Mouse (Mus musculus) kidney, embryonic 15.5 days (tissue): ENCODE data around the gene Ank2. TPM values are rescaled to one million over a fixed set of nuclear protein-coding genes. Genes with fewer than 3 reads are reported as not detected.

Source experiments
- ATAC-seq: fragments of 200-750 bp; cut with Nextera tagmentation; replicated peaks from 2 replicates; pipeline ENCODE4 v1.8.0; 2017; ENCODE audit warnings: moderate TSS enrichment; ENCODE audit not compliant: low FRiP score
- H3K27ac ChIP-seq: fragments of 300-500 bp; sonication (generic); 2 replicates; pipeline ENCODE4 v1.5.1; 2015; ENCODE audit warnings: mild to moderate bottlenecking, inconsistent platforms
- H3K27me3 ChIP-seq: fragments of 300-500 bp; sonication (generic); 2 replicates; pipeline ENCODE4 v1.6.1; 2015; ENCODE audit warnings: inconsistent platforms
- H3K36me3 ChIP-seq: fragments of 300-500 bp; sonication (generic); 2 replicates; pipeline ENCODE4 v1.6.1; 2015; ENCODE audit warnings: inconsistent platforms
- H3K4me1 ChIP-seq: fragments of 300-500 bp; sonication (generic); 2 replicates; pipeline ENCODE4 v1.6.1; 2015; ENCODE audit warnings: inconsistent platforms
- H3K4me2 ChIP-seq: fragments of 300-500 bp; sonication (generic); 2 replicates; pipeline ENCODE4 v1.6.1; 2015; ENCODE audit warnings: moderate library complexity, mild to moderate bottlenecking, inconsistent platforms
- H3K4me3 ChIP-seq: fragments of 300-500 bp; sonication (generic); replicated peaks from 2 replicates; pipeline ENCODE4 v1.5.1; 2015; ENCODE audit warnings: mild to moderate bottlenecking, inconsistent platforms
- H3K9ac ChIP-seq: fragments of 300-500 bp; sonication (generic); 2 replicates; pipeline ENCODE4 v1.6.1; 2015; ENCODE audit warnings: mild to moderate bottlenecking, inconsistent platforms
- H3K9me3 ChIP-seq: fragments of 300-500 bp; sonication (generic); replicated peaks from 2 replicates; pipeline ENCODE4 v1.6.1; 2016; ENCODE audit warnings: inconsistent platforms
- WGBS: fragments of 180-500 bp; shearing (Covaris S2); methylation state at CpG from one replicate; pipeline ENCODE4 v1.1.7; 2015; ENCODE audit warnings: mixed read lengths; 5-methylcytosine and 5-hydroxymethylcytosine counted together
- polyA plus RNA-seq: library from polyadenylated mRNA; unstranded; fragments of >200 nt; fragmentation: Nextera tagmentation; extraction: Ambion mirVana; gene quantifications from 2 replicates; pipeline ENCODE4 v1.2.1, GENCODE M21; 2015

Gene Ank2
- polyA plus RNA-seq, 1 experiment from 2014 or later, result 12.2 TPM

GRCm38 (mm10) chr3:127108481-127108880, 390.7 kb downstream of the Ank2 start:
- H3K4me3 ChIP-seq, result no peak overlapping the region

GRCm38 (mm10) chr3:127107281-127107680, 391.9 kb downstream of the Ank2 start:
- Histone ChIP-seq H3K4me2 (no peak overlapping the region), H3K9me3 (no peaks in the 10 kb centered on the region), H3K4me1 (no peaks in the 10 kb centered on the region), H3K9ac (no peak overlapping the region), H3K27ac (no peak overlapping the region), H3K27me3 (no peaks in the 10 kb centered on the region), H3K36me3 (no peaks in the 10 kb centered on the region), H3K4me3 (no peak overlapping the region)
- ATAC-seq, result no peak
- 53% methylated on average over 5 of the region's 5 CpGs for WGBS

More at GRCm38 (mm10) chr3:127108481-127108880, 390.7 kb downstream of the Ank2 start:
- Histone ChIP-seq H3K4me1 (no peaks in the 10 kb centered on the region), H3K27ac (no peak overlapping the region), H3K9me3 (no peaks in the 10 kb centered on the region), H3K36me3 (no peaks in the 10 kb centered on the region), H3K4me2 (no peak overlapping the region), H3K9ac (no peak overlapping the region), H3K27me3 (no peaks in the 10 kb centered on the region)
- 76% methylated on average over 2 of the region's 2 CpGs for WGBS
- ATAC-seq, result no peak

DNA sequence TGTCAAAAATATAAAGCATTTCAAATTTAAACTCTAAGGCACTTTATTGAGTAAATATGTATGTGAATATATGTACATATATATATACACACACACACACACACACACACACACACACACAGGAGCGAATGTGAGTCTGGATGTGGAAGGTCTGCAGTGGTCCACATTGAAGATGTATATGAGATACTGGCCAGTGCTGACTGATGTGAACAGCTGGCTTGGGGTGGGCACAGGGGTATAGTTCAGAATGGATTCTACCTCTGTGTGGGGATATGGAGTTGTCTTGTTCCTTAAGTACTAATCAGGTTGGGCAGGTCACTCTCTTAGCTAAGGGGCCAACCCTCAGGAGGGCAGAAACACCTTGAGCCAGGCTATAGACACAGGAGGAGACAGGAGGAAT, 397.8 kb downstream of the Ank2 start:
- no peak for ATAC-seq
- WGBS, result 90% methylated on average over 1 of the region's 1 CpGs
- Histone ChIP-seq H3K4me3 (no peak overlapping the region), H3K36me3 (no peaks in the 10 kb centered on the region), H3K4me2 (no peak overlapping the region), H3K4me1 (no peaks in the 10 kb centered on the region), H3K9ac (no peak overlapping the region), H3K9me3 (no peaks in the 10 kb centered on the region), H3K27ac (no peak overlapping the region), H3K27me3 (no peaks in the 10 kb centered on the region)

DNA sequence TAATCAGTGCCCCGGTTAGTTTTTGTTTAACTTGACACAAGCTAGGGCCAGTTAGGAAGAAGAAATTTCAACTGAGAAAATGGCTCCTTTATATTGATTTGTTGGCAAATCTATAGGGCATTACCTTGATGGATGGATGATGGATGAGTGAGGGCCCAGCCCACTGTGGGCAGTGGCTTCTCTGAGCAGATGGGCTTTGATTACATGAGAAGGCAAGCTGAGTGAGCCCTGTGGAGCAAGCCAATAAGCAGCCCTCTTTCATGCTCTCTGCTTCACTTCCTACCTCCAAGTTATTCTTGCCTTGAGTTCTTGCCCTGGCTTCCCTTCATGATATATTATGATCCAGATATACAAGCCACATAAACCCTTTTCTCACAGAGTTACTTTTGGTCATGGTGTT, 401.4 kb downstream of the Ank2 start:
- H3K4me2 ChIP-seq, result no peak overlapping the region
- no peaks in the 10 kb centered on the region for H3K9me3 ChIP-seq
- no peak overlapping the region for H3K9ac ChIP-seq
- H3K27ac ChIP-seq, result no peak overlapping the region
- ATAC-seq, result no peak
- WGBS, result 87% methylated on average over 1 of the region's 1 CpGs
- no peaks in the 10 kb centered on the region for H3K4me1 ChIP-seq
- no peaks in the 10 kb centered on the region for H3K36me3 ChIP-seq
- no peaks in the 10 kb centered on the region for H3K27me3 ChIP-seq
- no peak overlapping the region for H3K4me3 ChIP-seq

DNA sequence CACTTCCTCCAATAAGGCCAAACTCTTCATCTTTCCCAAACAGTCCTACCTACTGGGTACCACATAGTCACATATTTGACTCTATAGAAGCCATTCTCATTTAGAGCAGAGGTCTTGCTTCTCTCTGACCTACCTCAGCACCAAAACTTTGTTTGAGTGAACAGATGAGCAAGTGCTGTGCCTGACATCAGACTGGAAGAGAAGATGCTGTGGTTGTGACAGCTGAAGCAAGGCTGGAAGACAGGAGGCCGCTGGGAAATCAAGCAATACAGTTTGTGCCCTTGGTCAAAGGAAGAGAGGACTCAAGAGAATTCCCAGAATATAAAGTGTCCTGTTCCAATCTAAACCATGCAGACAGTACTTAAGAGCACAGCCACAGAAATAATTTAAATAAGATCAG, 402.0 kb downstream of the Ank2 start:
- H3K4me1 ChIP-seq, result no peaks in the 10 kb centered on the region
- no peak overlapping the region for H3K27ac ChIP-seq
- H3K27me3 ChIP-seq, result no peaks in the 10 kb centered on the region
- WGBS, result 77% methylated on average over 1 of the region's 1 CpGs
- H3K9me3 ChIP-seq, result no peaks in the 10 kb centered on the region
- H3K4me3 ChIP-seq, result no peak overlapping the region
- no peaks in the 10 kb centered on the region for H3K36me3 ChIP-seq
- no peak for ATAC-seq
- no peak overlapping the region for H3K4me2 ChIP-seq
- no peak overlapping the region for H3K9ac ChIP-seq

DNA sequence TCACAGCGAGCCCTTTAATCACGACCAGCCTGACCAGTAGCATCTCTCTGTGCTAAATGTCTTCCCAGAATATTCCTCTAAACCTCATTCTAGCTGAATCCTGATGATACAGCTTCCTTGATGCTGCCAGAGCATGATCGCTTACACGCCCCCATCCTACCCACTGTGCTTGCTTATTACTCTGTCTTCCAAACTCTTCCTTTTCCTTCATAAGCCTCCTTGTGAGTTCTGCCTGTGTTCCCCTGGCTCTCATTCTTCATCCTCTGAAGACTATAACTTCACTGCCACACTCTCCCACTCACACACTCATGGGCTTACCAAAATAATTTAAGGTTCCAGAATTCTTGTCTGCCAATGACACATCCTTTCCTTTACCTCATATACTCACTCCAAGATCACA, 405.5 kb downstream of the Ank2 start:
- H3K9me3 ChIP-seq, result no peaks in the 10 kb centered on the region
- H3K4me2 ChIP-seq, result no peak overlapping the region
- H3K27ac ChIP-seq, result no peak overlapping the region
- 92% methylated on average over 4 of the region's 4 CpGs for WGBS
- ATAC-seq, result no peak
- H3K9ac ChIP-seq, result no peak overlapping the region
- no peaks in the 10 kb centered on the region for H3K4me1 ChIP-seq
- no peaks in the 10 kb centered on the region for H3K36me3 ChIP-seq
- H3K4me3 ChIP-seq, result no peak overlapping the region
- H3K27me3 ChIP-seq, result no peaks in the 10 kb centered on the region

GRCm38 (mm10) chr3:127087574-127087973, 411.6 kb downstream of the Ank2 start:
- no peak for ATAC-seq
- H3K4me1 ChIP-seq, result no peaks in the 10 kb centered on the region
- 96% methylated on average over 1 of the region's 1 CpGs for WGBS

GRCm38 (mm10) chr3:127086834-127087506, 412.2 kb downstream of the Ank2 start:
- no peak overlapping the region for H3K4me2 ChIP-seq
- H3K4me3 ChIP-seq, result no peak overlapping the region
- ATAC-seq, result no peak
- WGBS, result 64% methylated on average over 3 of the region's 3 CpGs
- no peaks in the 10 kb centered on the region for H3K9me3 ChIP-seq
- H3K9ac ChIP-seq, result no peak overlapping the region
- no peaks in the 10 kb centered on the region for H3K27me3 ChIP-seq
- H3K4me1 ChIP-seq, result no peaks in the 10 kb centered on the region
- no peaks in the 10 kb centered on the region for H3K36me3 ChIP-seq
- H3K27ac ChIP-seq, result no peak overlapping the region

More at GRCm38 (mm10) chr3:127087574-127087973, 411.6 kb downstream of the Ank2 start:
- no peak overlapping the region for H3K4me3 ChIP-seq
- no peaks in the 10 kb centered on the region for H3K27me3 ChIP-seq
- no peak overlapping the region for H3K27ac ChIP-seq
- H3K9ac ChIP-seq, result no peak overlapping the region
- H3K36me3 ChIP-seq, result no peaks in the 10 kb centered on the region
- H3K4me2 ChIP-seq, result no peak overlapping the region
- H3K9me3 ChIP-seq, result no peaks in the 10 kb centered on the region

DNA sequence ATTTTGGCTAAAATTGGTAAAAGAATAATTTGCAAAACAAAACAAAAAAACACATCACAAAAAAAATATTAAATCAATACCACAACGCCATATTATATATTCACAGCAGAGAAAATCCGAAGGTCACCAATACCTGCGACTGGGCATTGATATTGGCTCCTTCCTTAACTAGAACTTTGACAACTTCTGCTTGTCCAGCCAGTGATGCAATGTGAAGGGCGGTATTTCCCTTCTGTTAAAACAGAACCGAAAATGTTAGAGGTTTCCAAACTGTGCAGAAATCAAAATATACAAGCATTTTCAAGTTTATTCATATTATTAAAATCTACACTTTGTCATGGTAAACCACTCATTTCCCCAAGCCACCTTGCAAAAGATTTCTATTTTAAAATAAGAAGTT, 421.8 kb downstream of the Ank2 start:
- no peaks in the 10 kb centered on the region for H3K4me1 ChIP-seq
- no peaks in the 10 kb centered on the region for H3K9me3 ChIP-seq
- no peak overlapping the region for H3K27ac ChIP-seq
- no peak for ATAC-seq
- no peak overlapping the region for H3K4me2 ChIP-seq
- WGBS, result 94% methylated on average over 5 of the region's 5 CpGs
- no peaks in the 10 kb centered on the region for H3K27me3 ChIP-seq
- H3K4me3 ChIP-seq, result no peak overlapping the region
- no peaks in the 10 kb centered on the region for H3K36me3 ChIP-seq
- no peak overlapping the region for H3K9ac ChIP-seq

DNA sequence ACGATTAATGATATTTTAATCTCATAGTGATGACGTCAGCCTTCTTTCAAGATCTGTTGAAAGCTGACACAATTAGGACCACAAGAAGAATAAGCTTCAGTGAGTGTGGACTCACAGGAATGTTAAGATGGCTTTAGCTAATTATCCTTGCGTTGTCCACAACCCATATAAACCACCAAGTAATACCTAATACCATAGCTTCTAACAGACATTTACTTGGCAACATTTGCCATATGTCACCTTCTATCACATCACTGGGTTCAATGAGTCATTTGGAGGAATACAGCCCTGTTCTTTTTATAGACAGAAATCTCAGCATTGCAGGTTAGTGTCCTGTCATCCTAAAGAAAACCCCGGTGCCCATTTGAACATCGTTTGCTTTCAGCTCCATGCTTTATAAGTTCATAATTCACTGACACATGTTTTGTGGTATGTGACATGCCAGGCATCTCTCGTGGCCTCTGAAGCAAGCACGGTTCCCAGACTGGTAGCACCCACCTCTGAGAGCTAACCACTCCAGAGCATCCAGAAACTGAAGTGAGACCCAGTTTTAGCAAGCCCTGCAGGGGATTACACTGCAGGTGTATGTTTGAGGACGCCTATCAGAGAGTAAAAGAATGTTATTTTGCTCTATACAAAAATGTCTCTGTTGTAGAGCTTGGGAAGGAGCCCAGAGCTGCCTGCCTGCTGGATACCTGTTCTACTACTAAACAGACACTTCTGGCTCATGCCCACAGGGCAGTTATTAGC, 423.4 kb downstream of the Ank2 start:
- WGBS, result 80% methylated on average over 8 of the region's 8 CpGs
- Histone ChIP-seq H3K4me3 (no peak overlapping the region), H3K9me3 (no peaks in the 10 kb centered on the region), H3K36me3 (no peaks in the 10 kb centered on the region), H3K27me3 (no peaks in the 10 kb centered on the region), H3K4me1 (no peaks in the 10 kb centered on the region), H3K9ac (no peak overlapping the region), H3K27ac (no peak overlapping the region), H3K4me2 (no peak overlapping the region)
- ATAC-seq, result no peak

DNA sequence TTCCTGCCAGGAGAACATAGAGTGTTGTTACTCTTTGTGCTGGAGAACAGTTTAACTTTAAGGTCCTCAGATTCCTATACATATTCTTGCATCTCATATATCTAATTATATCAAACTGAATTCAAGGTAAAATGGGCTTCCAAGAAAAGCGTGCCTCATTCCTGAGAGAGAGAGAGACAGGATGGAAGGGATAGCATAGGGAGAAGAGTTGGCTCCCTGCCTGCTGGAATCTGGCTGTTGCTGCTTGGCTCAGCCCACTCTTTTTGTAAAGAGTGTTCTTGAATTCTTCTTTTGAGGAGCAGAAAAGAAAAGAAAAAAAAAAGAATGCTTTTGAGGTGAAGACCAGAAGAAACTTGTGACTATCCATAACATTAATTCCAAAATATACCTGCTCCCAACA, 427.7 kb downstream of the Ank2 start:
- WGBS, result 58% methylated on average over 1 of the region's 1 CpGs
- no peak overlapping the region for H3K4me2 ChIP-seq
- ATAC-seq, result no peak

DNA sequence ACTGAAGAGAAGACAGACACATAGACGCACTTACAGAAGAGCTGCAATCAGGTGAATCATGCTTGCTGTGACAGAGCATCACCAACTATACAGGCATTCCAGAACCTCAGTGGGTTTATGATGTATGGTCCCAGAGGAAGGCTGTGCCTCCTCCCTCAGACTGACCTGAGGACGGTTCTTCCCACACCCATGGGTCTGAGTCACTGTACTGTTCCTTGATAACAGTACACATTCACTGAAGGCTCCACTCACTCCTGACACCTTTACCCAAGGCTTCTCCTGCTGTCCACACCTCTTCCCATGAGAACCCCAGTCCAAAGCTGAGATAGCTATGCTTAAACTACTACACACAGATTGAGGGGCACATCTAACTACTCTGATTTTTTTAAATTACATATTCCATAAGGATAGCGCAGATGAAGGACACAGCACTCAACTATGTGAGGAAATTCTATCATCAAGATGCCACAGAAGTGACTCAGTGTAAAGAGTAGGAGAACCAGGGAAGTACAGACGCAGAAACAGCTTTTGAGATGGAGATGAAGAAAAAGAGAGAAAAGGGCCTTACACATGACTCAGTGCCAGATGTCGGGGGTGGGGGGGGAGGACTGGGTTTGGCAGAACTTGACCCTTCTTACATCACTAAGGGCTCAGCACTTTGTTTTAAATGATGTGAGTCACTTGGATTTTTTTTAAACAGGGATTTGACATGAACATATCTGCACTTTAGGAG, 435.3 kb downstream of the Ank2 start:
- no peaks in the 10 kb centered on the region for H3K9me3 ChIP-seq
- no peak overlapping the region for H3K4me3 ChIP-seq
- H3K27ac ChIP-seq, result no peak overlapping the region
- H3K4me2 ChIP-seq, result no peak overlapping the region
- no peaks in the 10 kb centered on the region for H3K27me3 ChIP-seq
- no peaks in the 10 kb centered on the region for H3K4me1 ChIP-seq
- H3K36me3 ChIP-seq, result no peaks in the 10 kb centered on the region
- no peak overlapping the region for H3K9ac ChIP-seq
- ATAC-seq, result no peak
- 85% methylated on average over 5 of the region's 5 CpGs for WGBS

More for the DNA sequence above, 427.7 kb downstream of the Ank2 start:
- H3K27ac ChIP-seq, result no peak overlapping the region
- H3K9me3 ChIP-seq, result no peaks in the 10 kb centered on the region
- H3K27me3 ChIP-seq, result no peaks in the 10 kb centered on the region
- H3K4me1 ChIP-seq, result no peaks in the 10 kb centered on the region
- no peak overlapping the region for H3K9ac ChIP-seq
- H3K4me3 ChIP-seq, result no peak overlapping the region
- H3K36me3 ChIP-seq, result no peaks in the 10 kb centered on the region
